Comparison of ENCODE assay signal across 11 mouse cellular contexts in the genomic region with DNA sequence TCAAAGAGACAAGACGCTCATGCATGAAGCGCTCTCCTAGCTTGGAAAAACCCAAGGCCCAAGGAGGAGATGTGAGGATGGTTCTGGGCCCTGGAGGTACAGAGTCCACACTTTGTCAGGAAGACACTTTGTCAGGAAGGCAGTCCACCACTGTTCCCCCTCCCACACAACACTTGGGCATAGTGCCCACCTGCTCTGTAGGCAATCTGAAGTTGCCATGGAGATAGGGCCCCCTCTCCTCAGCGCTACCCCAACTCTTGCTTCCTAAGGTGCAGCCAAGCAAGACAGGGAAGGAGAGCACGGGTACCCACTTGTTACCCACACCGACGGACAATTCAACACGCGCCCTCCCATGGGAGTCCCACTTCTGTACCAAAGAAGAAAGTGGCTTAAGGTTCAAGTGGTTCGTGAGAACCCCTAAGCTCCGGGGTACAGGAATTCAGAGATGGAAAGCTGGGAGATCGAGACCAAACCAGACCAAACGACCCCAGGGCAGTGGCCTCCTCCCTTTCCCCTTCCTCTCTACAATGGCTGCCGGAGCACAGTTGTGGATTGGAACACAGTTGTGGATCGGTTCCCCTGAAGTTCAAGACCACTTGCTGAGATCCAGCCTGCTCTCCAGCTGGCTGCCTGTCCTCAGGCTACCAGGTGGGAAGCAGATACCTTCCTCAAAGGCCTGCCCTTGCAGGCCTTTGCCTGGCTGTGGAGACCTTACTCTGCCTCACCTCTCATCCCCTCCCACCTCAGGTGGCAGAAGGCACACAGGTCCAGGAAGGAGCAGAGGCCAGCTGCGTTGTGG. TPM values are rescaled to one million over a fixed set of nuclear protein-coding genes. Genes with fewer than 3 reads are reported as not detected.
DNase-seq lines count a peak whose midpoint lies in the region; TF ChIP-seq lines count a peak whose summit lies in the region.
"Had no signal": no experiment of that assay in that cellular context is flagged by ENCODE, and none has a peak within 500 bp of the region (broad histone marks: within the 10 kb centered on the region; RNA-seq: fewer than 3 reads in every experiment).

No protein-coding gene starts in this region.

- TF ChIP-seq POLR2A in cortical plate, adult 2 months (IDR thresholded peaks at IDR 0.05; ENCODE audit: extremely low read depth, insufficient read depth, low read length): no peak

- H3K4me3 ChIP-seq in gastrocnemius, adult 2 months: no peak overlapping the region
- no peak overlapping the region for H3K4me3 ChIP-seq in cortical plate, adult 2 months (ENCODE audit: insufficient read depth, low read length)
- H3K4me3 ChIP-seq: erythroblast, embryonic 14.5 days; midbrain, embryonic 12.5 days had no signal

- no peak for TF ChIP-seq CTCF in gastrocnemius, adult 2 months (IDR thresholded peaks at IDR 0.05)
- no peak for TF ChIP-seq CTCF in cortical plate, adult 2 months (IDR thresholded peaks at IDR 0.05; ENCODE audit: extremely low read depth, insufficient read depth, low read length)

- DNase-seq in gastrocnemius, adult 2 months: peak; percentile 14
- DNase-seq in gastrocnemius, postnatal 14 days: no peak
- DNase-seq in left cerebral cortex, postnatal 4 days: peak; percentile 62
- no peak for DNase-seq in left cerebral cortex, postnatal 36 days (ENCODE audit: low spot score in 2 of 2)
- peak; percentile 50 for DNase-seq in kidney, postnatal 10 days
- no peak for DNase-seq in layer of hippocampus, adult 9-10 months (ENCODE audit: low spot score)
- no peak for DNase-seq in spleen, postnatal 10 days (ENCODE audit: low spot score in 2 of 2)
- DNase-seq: cerebellum, adult 2 months had no signal

- peaks cover 7% of the 10 kb centered on the region; the same call in 1 of the 2 replicates for H3K4me1 ChIP-seq in cortical plate, adult 2 months (ENCODE audit: control insufficient read depth, insufficient read depth, low read length)

- intact Hi-C loops in gastrocnemius, adult 2 months (cut with DNase I): no loop called here
- intact Hi-C loops in gastrocnemius, postnatal 14 days (cut with DNase I; ENCODE audit: low total_unique reads): no loop called here
- intact Hi-C loops in left cerebral cortex, postnatal 4 days (cut with DNase I): no loop called here
- intact Hi-C loops in left cerebral cortex, postnatal 36 days (cut with DNase I): no loop called here

- peak overlapping the region; percentile 83 for H3K27ac ChIP-seq in gastrocnemius, adult 2 months
- H3K27ac ChIP-seq in cortical plate, adult 2 months (ENCODE audit: insufficient read depth, low read length): peak overlapping the region; percentile 63
- H3K27ac ChIP-seq: midbrain, embryonic 12.5 days had no signal

RNA-seq across cellular contexts. Expression of gene Lama5, which starts 6.3 kb away (rescaled TPM):
- total RNA-seq in gastrocnemius, adult 2 months (2021): 10 to 100 TPM; 10.5 to 14.8 TPM
- total RNA-seq in gastrocnemius, postnatal 14 days (2021): 10 to 100 TPM; 17.9 to 18.0 TPM
- total RNA-seq in left cerebral cortex, postnatal 4 days (2021): 1 to 10 TPM; 6.3 to 6.5 TPM
- total RNA-seq in left cerebral cortex, postnatal 36 days (2021): 1 to 10 TPM; 6.3 to 7.2 TPM
- polyA plus RNA-seq in cortical plate, adult 2 months (2012; rRNA removed): 6.0 and 6.2 TPM in 2 replicates

RNA-seq across cellular contexts. Expression of gene Rps21, which starts 37.8 kb away (rescaled TPM):
- 100 to 1,000 TPM; 359 to 473 TPM for total RNA-seq in gastrocnemius, adult 2 months (2021)
- total RNA-seq in gastrocnemius, postnatal 14 days (2021): 100 to 1,000 TPM; 456 to 506 TPM
- 100 to 1,000 TPM; 616 to 687 TPM for total RNA-seq in left cerebral cortex, postnatal 4 days (2021)
- total RNA-seq in left cerebral cortex, postnatal 36 days (2021): 100 to 1,000 TPM; 622 to 695 TPM
- polyA plus RNA-seq in cortical plate, adult 2 months (2012; rRNA removed): 2,462 and 2,522 TPM in 2 replicates

RNA-seq across cellular contexts. Expression of gene Adrm1, which starts 48.1 kb away (rescaled TPM):
- total RNA-seq in gastrocnemius, adult 2 months (2021): 100 to 1,000 TPM in 1 of 2 experiments, 10 to 100 TPM in 1; 99.5 to 121 TPM
- 10 to 100 TPM; 95.7 to 97.3 TPM for total RNA-seq in gastrocnemius, postnatal 14 days (2021)
- total RNA-seq in left cerebral cortex, postnatal 4 days (2021): 100 to 1,000 TPM; 117 to 118 TPM
- 100 to 1,000 TPM in 1 of 2 experiments, 10 to 100 TPM in 1; 95.4 to 105 TPM for total RNA-seq in left cerebral cortex, postnatal 36 days (2021)
- 89.8 and 92.1 TPM in 2 replicates for polyA plus RNA-seq in cortical plate, adult 2 months (2012; rRNA removed)

RNA-seq across cellular contexts. Expression of gene Cables2, which starts 54.0 kb away (rescaled TPM):
- 1 to 10 TPM; 9.3 to 9.8 TPM for total RNA-seq in gastrocnemius, adult 2 months (2021)
- 1 to 10 TPM; 6.8 to 9.2 TPM for total RNA-seq in gastrocnemius, postnatal 14 days (2021)
- total RNA-seq in left cerebral cortex, postnatal 4 days (2021): 10 to 100 TPM; 47.2 to 48.6 TPM
- 10 to 100 TPM; 26.5 to 31.7 TPM for total RNA-seq in left cerebral cortex, postnatal 36 days (2021)
- polyA plus RNA-seq in cortical plate, adult 2 months (2012; rRNA removed): 35.7 and 40.0 TPM in 2 replicates

Comparison
In these comparisons a context has a peak if more than half of its experiments do, and no peak if none do; other contexts are left out.
1. DNase-seq: peak in gastrocnemius, adult 2 months (single experiment), left cerebral cortex, postnatal 4 days (single experiment) and kidney, postnatal 10 days (single experiment); none in gastrocnemius, postnatal 14 days (single experiment), left cerebral cortex, postnatal 36 days (0 of 2), layer of hippocampus, adult 9-10 months (single experiment) and spleen, postnatal 10 days (0 of 2).